Mouse (Mus musculus) lung, postnatal 25 days (tissue): ENCODE measurements around the gene 3110040M04Rik.

Source experiments
- DNase-seq: peaks from one replicate; pipeline ENCODE4 v3.0.0; 2022; ENCODE audit warnings: low spot score

Gene 3110040M04Rik

GRCm38 (mm10) chr1:151236141-151236930 is 32.4 kb downstream of the 3110040M04Rik start:
- DNase-seq = peak; percentile 61

GRCm38 (mm10) chr1:151237780-151238179 is 33.9 kb downstream of the 3110040M04Rik start:
- peak; percentile 60 for DNase-seq

- peak; percentile 54 for DNase-seq
Measured at GRCm38 (mm10) chr1:151243332-151243731, 39.4 kb downstream of the 3110040M04Rik start.

GRCm38 (mm10) chr1:151244013-151244412 is 40.1 kb downstream of the 3110040M04Rik start:
- DNase-seq = no peak

GRCm38 (mm10) chr1:151244761-151245160 is 40.8 kb downstream of the 3110040M04Rik start:
- DNase-seq = peak; percentile 31

GRCm38 (mm10) chr1:151245165-151245564 is 41.2 kb downstream of the 3110040M04Rik start:
- DNase-seq = peak; percentile 39

- no peak for DNase-seq
Measured at GRCm38 (mm10) chr1:151245846-151246245, 41.9 kb downstream of the 3110040M04Rik start.

GRCm38 (mm10) chr1:151250109-151250508 is 46.2 kb downstream of the 3110040M04Rik start:
- DNase-seq = no peak

GRCm38 (mm10) chr1:151250529-151251193 is 46.7 kb downstream of the 3110040M04Rik start:
- DNase-seq = peak; percentile 78

- DNase-seq = no peak
Measured at GRCm38 (mm10) chr1:151251194-151252010, 47.5 kb downstream of the 3110040M04Rik start.
